In the genomic region with DNA sequence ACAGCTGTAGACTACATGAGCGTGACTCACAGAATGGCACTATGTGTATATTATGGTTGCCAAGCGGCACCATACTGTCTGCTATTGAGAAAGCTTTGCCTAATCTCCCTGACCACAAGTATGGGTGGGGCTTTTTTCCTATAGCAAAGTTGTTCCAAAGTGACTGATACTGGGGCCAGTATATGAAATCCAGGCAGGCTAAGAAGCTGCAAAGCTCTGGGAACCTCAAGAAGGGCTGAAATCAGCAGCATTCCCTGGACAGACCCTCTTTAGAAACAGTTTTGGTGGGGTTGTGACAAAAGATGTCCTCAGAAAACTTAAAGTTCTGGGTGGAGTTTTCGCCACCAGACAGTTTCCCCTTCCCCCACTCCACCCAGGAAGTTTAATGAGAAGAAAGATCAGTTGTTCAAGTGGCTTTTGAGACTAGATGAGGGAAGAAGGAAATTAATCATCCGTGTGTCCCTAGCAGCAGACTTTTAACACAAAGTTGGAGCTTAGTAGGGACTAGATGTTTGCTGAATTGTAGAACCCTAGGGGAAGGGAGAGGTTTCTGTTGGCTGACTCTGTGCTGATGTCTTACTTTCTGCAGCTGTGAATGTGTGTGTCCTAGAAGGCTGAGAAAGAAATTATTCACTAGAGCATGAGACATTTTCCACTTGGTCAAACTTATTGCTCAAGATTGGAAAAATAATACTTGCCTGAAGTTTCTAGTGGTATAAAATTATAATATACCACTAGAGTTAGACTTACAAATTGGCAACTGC, we compare ENCODE assay signal across 8 mouse cellular contexts. TPM values are rescaled to one million over a fixed set of nuclear protein-coding genes. Genes with fewer than 3 reads are reported as not detected.
DNase-seq lines count a peak whose midpoint lies in the region; ATAC-seq and TF ChIP-seq lines count a peak whose summit lies in the region.

No protein-coding gene starts in this region.

- WGBS in intestine, postnatal 0 days, result 58% methylated on average over 4 of the region's 4 CpGs
- WGBS in neural tube, embryonic 15.5 days, result 67% methylated on average over 4 of the region's 4 CpGs

- DNase-seq in testis, postnatal 14 days (ENCODE audit: low spot score), result no peak
- DNase-seq in ovary, postnatal 36 days (ENCODE audit: low spot score), result no peak

- H3K27ac ChIP-seq in intestine, postnatal 0 days (ENCODE audit: low read depth, low read length), result no peak overlapping the region
- no peak overlapping the region for H3K27ac ChIP-seq in neural tube, embryonic 15.5 days (replicated peaks)

- no peaks in the 10 kb centered on the region for H3K9me3 ChIP-seq in erythroblast, embryonic 14.5 days (ENCODE audit: control insufficient read depth, low read length)
- H3K9me3 ChIP-seq in intestine, postnatal 0 days (ENCODE audit: control insufficient read depth), result no peaks in the 10 kb centered on the region
- H3K9me3 ChIP-seq in neural tube, embryonic 15.5 days (replicated peaks), result no peaks in the 10 kb centered on the region

- no peak for TF ChIP-seq CTCF in intestine, postnatal 0 days (IDR thresholded peaks at IDR 0.05; ENCODE audit: low read depth)

- no peak overlapping the region for H3K9ac ChIP-seq in intestine, postnatal 0 days (ENCODE audit: low read depth, low read length)
- H3K9ac ChIP-seq in neural tube, embryonic 15.5 days (replicated peaks), result no peak overlapping the region

- no peaks in the 10 kb centered on the region for H3K36me3 ChIP-seq in erythroblast, embryonic 14.5 days (ENCODE audit: control insufficient read depth)
- H3K36me3 ChIP-seq in intestine, postnatal 0 days (ENCODE audit: control insufficient read depth, insufficient read depth), result no peaks in the 10 kb centered on the region
- H3K36me3 ChIP-seq in neural tube, embryonic 15.5 days, result no peaks in the 10 kb centered on the region

- peak overlapping the region; percentile 36 for H3K4me3 ChIP-seq in erythroblast, embryonic 14.5 days (replicated peaks)
- H3K4me3 ChIP-seq in intestine, postnatal 0 days (ENCODE audit: low read depth, low read length), result no peak overlapping the region
- H3K4me3 ChIP-seq in neural tube, embryonic 15.5 days (replicated peaks), result no peak overlapping the region

- no peak for ATAC-seq in erythroblast, adult 5-6 weeks (replicated peaks; ENCODE audit: low FRiP score, poor library complexity, severe bottlenecking)
- peak; percentile 89 for ATAC-seq in common myeloid progenitor, adult 5-6 weeks (replicated peaks; ENCODE audit: low read depth, poor library complexity, severe bottlenecking)
- ATAC-seq in intestine, postnatal 0 days, result no peak
- peak; percentile 91 for ATAC-seq in monocyte, adult 5-6 weeks (replicated peaks; ENCODE audit: insufficient number of reproducible peaks, low FRiP score, low TSS enrichment, poor library complexity, severe bottlenecking)
- ATAC-seq in neural tube, embryonic 15.5 days (ENCODE audit: low FRiP score), result no peak

- H3K27me3 ChIP-seq in erythroblast, embryonic 14.5 days (ENCODE audit: control insufficient read depth), result no peaks in the 10 kb centered on the region
- no peaks in the 10 kb centered on the region for H3K27me3 ChIP-seq in intestine, postnatal 0 days (replicated peaks; ENCODE audit: control insufficient read depth, insufficient read depth, low read length)
- H3K27me3 ChIP-seq in neural tube, embryonic 15.5 days (replicated peaks), result no peaks in the 10 kb centered on the region

- peaks cover 9% of the 10 kb centered on the region for H3K4me1 ChIP-seq in erythroblast, embryonic 14.5 days (ENCODE audit: control insufficient read depth)
- no peaks in the 10 kb centered on the region for H3K4me1 ChIP-seq in intestine, postnatal 0 days (replicated peaks; ENCODE audit: control insufficient read depth, insufficient read depth, low read length)
- H3K4me1 ChIP-seq in neural tube, embryonic 15.5 days, result no peaks in the 10 kb centered on the region

- peak overlapping the region; percentile 32; the same call in 1 of the 2 replicates for H3K4me2 ChIP-seq in intestine, postnatal 0 days (replicated peaks; ENCODE audit: low read depth)
- no peak overlapping the region for H3K4me2 ChIP-seq in neural tube, embryonic 15.5 days

RNA-seq across cellular contexts. Expression of gene P2ry10b, which starts 2.2 kb away (rescaled TPM):
- polyA plus RNA-seq in erythroblast, embryonic 14.5 days (2012), result 0.05 TPM in 1 of 2 replicates, not detected in the other
- 1.5 and 2.5 TPM in 2 replicates for total RNA-seq in erythroblast, adult 5-6 weeks (2015; ENCODE audit: low replicate concordance)
- total RNA-seq in erythroblast, adult 5-6 weeks (2017; ENCODE audit: low replicate concordance), result 0.98 and 1.2 TPM in 2 replicates
- total RNA-seq in common myeloid progenitor, adult 5-6 weeks (2017), result 0.58 and 1.1 TPM in 2 replicates
- 0.18 and 0.31 TPM in 2 replicates for polyA plus RNA-seq in intestine, postnatal 0 days (2015; fragmentation: Nextera tagmentation; extraction: Ambion mirVana)
- total RNA-seq in monocyte, adult 5-6 weeks (2017), result 34.3 to 39.3 TPM (median 36.2 TPM) in 3 replicates
- polyA plus RNA-seq in neural tube, embryonic 15.5 days (2015; fragmentation: Nextera tagmentation; extraction: Ambion mirVana), result 0.28 and 0.83 TPM in 2 replicates

Comparison
In these comparisons a context has a peak if more than half of its experiments do, and no peak if none do; other contexts are left out.
1. ATAC-seq: peak in common myeloid progenitor, adult 5-6 weeks (single experiment) and monocyte, adult 5-6 weeks (single experiment); none in erythroblast, adult 5-6 weeks (single experiment), intestine, postnatal 0 days (single experiment) and neural tube, embryonic 15.5 days (single experiment).
2. RNA of gene P2ry10b, which starts 2.2 kb away (total RNA-seq): 34.3 to 39.3 TPM in monocyte, adult 5-6 weeks; 0.98 to 2.5 TPM in erythroblast, adult 5-6 weeks and 0.58 to 1.1 TPM in common myeloid progenitor, adult 5-6 weeks; every median in the first group is over 10 times any median in the second.